Mouse (Mus musculus): ENCODE measurements around the gene Dda1.
"Not testable (repeated sequence)": the region's sequence is repeated elsewhere in the genome, so short reads cannot be mapped to it uniquely, and the experiment has no call there.

Dda1 gene

GRCm38 (mm10) chr8:71468916-71469315 lies at the start of gene Dda1:
Gene Dda1, plus strand, starts transcription at chr8:71469199.
- peak; percentile 96 for DNase-seq

GRCm38 (mm10) chr8:71422121-71422520 lies 46.9 kb upstream of the Dda1 start:
- no peak for DNase-seq

- not testable (repeated sequence) for DNase-seq
Measured at GRCm38 (mm10) chr8:71432935-71433334, 36.1 kb upstream of the Dda1 start.

- DNase-seq: no peak
Measured at GRCm38 (mm10) chr8:71437041-71437440, 32.0 kb upstream of the Dda1 start.

GRCm38 (mm10) chr8:71441404-71441803 lies 27.6 kb upstream of the Dda1 start:
- DNase-seq: peak; percentile 62

- no peak for DNase-seq
Measured at GRCm38 (mm10) chr8:71445096-71445495, 23.9 kb upstream of the Dda1 start.

GRCm38 (mm10) chr8:71451337-71451736 lies 17.7 kb upstream of the Dda1 start:
- DNase-seq: no peak

- DNase-seq: no peak
Measured at GRCm38 (mm10) chr8:71451777-71452176, 17.2 kb upstream of the Dda1 start.

GRCm38 (mm10) chr8:71452669-71453068 lies 16.3 kb upstream of the Dda1 start:
- no peak for DNase-seq

GRCm38 (mm10) chr8:71454668-71455067 lies 14.3 kb upstream of the Dda1 start:
- no peak for DNase-seq

GRCm38 (mm10) chr8:71456906-71457305 lies 12.1 kb upstream of the Dda1 start:
- DNase-seq: no peak

- peak; percentile 4 for DNase-seq
Measured at GRCm38 (mm10) chr8:71457659-71458270, 11.2 kb upstream of the Dda1 start.

- no peak for DNase-seq
Measured at GRCm38 (mm10) chr8:71460716-71461115, 8.3 kb upstream of the Dda1 start.

GRCm38 (mm10) chr8:71461152-71461840 lies 7.7 kb upstream of the Dda1 start:
- DNase-seq: no peak

- DNase-seq: no peak
Measured at GRCm38 (mm10) chr8:71462191-71462590, 6.8 kb upstream of the Dda1 start.

GRCm38 (mm10) chr8:71462786-71463185 lies 6.2 kb upstream of the Dda1 start:
- peak; percentile 87 for DNase-seq

GRCm38 (mm10) chr8:71463188-71464033 lies 5.6 kb upstream of the Dda1 start, which contains the start of gene Abhd8:
Gene Abhd8, minus strand, starts transcription at chr8:71463655.
- peak; percentile 99 for DNase-seq

- DNase-seq: peak; percentile 99
Measured at GRCm38 (mm10) chr8:71464513-71465500, 4.2 kb upstream of the Dda1 start, which contains the start of gene Mrpl34. Gene Mrpl34, plus strand, starts transcription at chr8:71464959.

GRCm38 (mm10) chr8:71465733-71466132 lies 3.3 kb upstream of the Dda1 start:
- no peak for DNase-seq

GRCm38 (mm10) chr8:71466198-71466597 lies 2.8 kb upstream of the Dda1 start:
- DNase-seq: no peak

GRCm38 (mm10) chr8:71467201-71467600 lies 1.8 kb upstream of the Dda1 start:
- DNase-seq: no peak

GRCm38 (mm10) chr8:71468001-71468400 lies 998 bp upstream of the Dda1 start:
- no peak for DNase-seq

Measured in thymus, postnatal 25 days (tissue).